1 mouse cellular context compared by ENCODE assay signal in the genomic region with DNA sequence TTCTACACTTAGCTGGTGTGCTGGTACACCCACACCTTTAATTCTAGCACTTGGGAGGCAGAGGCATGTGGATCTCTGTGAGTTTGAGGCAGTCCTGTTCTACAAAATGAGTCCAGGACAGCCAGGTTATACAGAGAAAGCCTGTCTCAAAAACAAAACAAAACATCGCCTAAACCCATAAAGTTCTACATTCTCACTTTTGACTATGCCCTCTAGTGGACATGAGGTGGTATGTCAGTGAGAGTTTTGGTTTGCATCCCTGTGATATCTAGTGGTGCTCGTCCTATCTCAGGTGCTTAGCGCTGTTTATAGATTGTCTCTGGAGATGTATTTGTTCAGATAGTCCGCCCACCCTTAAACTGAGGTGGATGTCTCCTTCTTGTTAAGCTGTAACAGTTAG.
TF ChIP-seq lines count a peak whose summit lies in the region.

No protein-coding gene starts in this region.

TF ChIP-seq in MEL, 35 proteins besides CTCF, POLR2A, EP300 and RAD21:
- no peak for TF ChIP-seq ELF1 (IDR thresholded peaks at IDR 0.05; ENCODE audit: low read depth, low read length)
- TF ChIP-seq SMC3 (IDR thresholded peaks at IDR 0.05; ENCODE audit: low read depth, low read length), result peak; percentile 75
- TF ChIP-seq TCF12 (IDR thresholded peaks at IDR 0.05; ENCODE audit: low read depth, low read length), result peak; percentile 33; the same call in 1 of the 2 replicates
- no peak for TF ChIP-seq ZMIZ1 (IDR thresholded peaks at IDR 0.05; ENCODE audit: low read depth, low read length)
- peak; percentile 40 for TF ChIP-seq ZC3H11A (IDR thresholded peaks at IDR 0.05; ENCODE audit: low read depth, low read length)
- TF ChIP-seq HCFC1 (IDR thresholded peaks at IDR 0.05; ENCODE audit: low read depth, low read length), result 0 out of 2 replicates have a peak, but pooled peaks have one; percentile 23
- no peak for TF ChIP-seq NRF1 (IDR thresholded peaks at IDR 0.05; ENCODE audit: insufficient read depth, low read depth, low read length, poor library complexity, severe bottlenecking)
- 0 out of 2 replicates have a peak, but pooled peaks have one; percentile 20 for TF ChIP-seq GATA1 (IDR thresholded peaks at IDR 0.05; ENCODE audit: low read depth, low read length)
- peak; percentile 48; the same call in 1 of the 2 replicates for TF ChIP-seq MXI1 (IDR thresholded peaks at IDR 0.05; ENCODE audit: low read depth, low read length)
- TF ChIP-seq SIN3A (IDR thresholded peaks at IDR 0.05; ENCODE audit: low read length), result peak; percentile 70
